Mouse (Mus musculus) adrenal gland (tissue): ENCODE measurements around the gene Camk2d.

ENCODE experiments used
- intact Hi-C: fragments of 180-260 bp; cut with DNase I; formaldehyde crosslinking; loops from one replicate; pipeline ENCODE4 v1.15.1; 2025

The Camk2d gene

GRCm38 (mm10) chr3:126734533-126734932 lies 138.4 kb downstream of the Camk2d start:
- intact Hi-C loops: no loop called here

- intact Hi-C loops: no loop called here
Measured at GRCm38 (mm10) chr3:126735211-126735610, 139.1 kb downstream of the Camk2d start.

- intact Hi-C loops: no loop called here
Measured at GRCm38 (mm10) chr3:126737128-126737527, 141.0 kb downstream of the Camk2d start.

- intact Hi-C loops: no loop called here
Measured at GRCm38 (mm10) chr3:126740146-126740545, 144.0 kb downstream of the Camk2d start.

GRCm38 (mm10) chr3:126744432-126745133 lies 148.5 kb downstream of the Camk2d start:
- intact Hi-C loops: no loop called here

- intact Hi-C loops: no loop called here
Measured at GRCm38 (mm10) chr3:126746148-126746803, 150.2 kb downstream of the Camk2d start.

GRCm38 (mm10) chr3:126747628-126748027 lies 151.5 kb downstream of the Camk2d start:
- intact Hi-C loops: no loop called here

- intact Hi-C loops: no loop called here
Measured at GRCm38 (mm10) chr3:126751377-126752098, 155.4 kb downstream of the Camk2d start.

- intact Hi-C loops: no loop called here
Measured at GRCm38 (mm10) chr3:126752978-126753377, 156.9 kb downstream of the Camk2d start.

GRCm38 (mm10) chr3:126758398-126758797 lies 162.3 kb downstream of the Camk2d start:
- intact Hi-C loops: no loop called here

- intact Hi-C loops: loop anchor here (10.0 kb wide), 1 partner anchor 56 kb away; no protein-coding TSS in a partner anchor
Measured at GRCm38 (mm10) chr3:126760608-126761007, 164.5 kb downstream of the Camk2d start.

- intact Hi-C loops: loop anchor here (10.0 kb wide), 1 partner anchor 60 kb away; no protein-coding TSS in a partner anchor
Measured at GRCm38 (mm10) chr3:126764745-126765144, 168.6 kb downstream of the Camk2d start.

- intact Hi-C loops: loop anchor here (5.0 kb wide), 1 partner anchor 193 kb away; no protein-coding TSS in a partner anchor
Measured at GRCm38 (mm10) chr3:126770056-126770455, 174.0 kb downstream of the Camk2d start.

GRCm38 (mm10) chr3:126771032-126771431 lies 174.9 kb downstream of the Camk2d start:
- intact Hi-C loops: loop anchor here (1.0 to 5.0 kb wide), 2 partner anchors 174 to 194 kb away; no protein-coding TSS in a partner anchor

GRCm38 (mm10) chr3:126771541-126771940 lies 175.4 kb downstream of the Camk2d start:
- intact Hi-C loops: loop anchor here (1.0 to 5.0 kb wide), 2 partner anchors 174 to 194 kb away; no protein-coding TSS in a partner anchor

GRCm38 (mm10) chr3:126776001-126776400 lies 179.9 kb downstream of the Camk2d start:
- intact Hi-C loops: no loop called here

- intact Hi-C loops: no loop called here
Measured at GRCm38 (mm10) chr3:126777101-126777500, 181.0 kb downstream of the Camk2d start.

GRCm38 (mm10) chr3:126777879-126778278 lies 181.8 kb downstream of the Camk2d start:
- intact Hi-C loops: no loop called here

- intact Hi-C loops: no loop called here
Measured at GRCm38 (mm10) chr3:126780014-126780615, 184.0 kb downstream of the Camk2d start.

- intact Hi-C loops: no loop called here
Measured at GRCm38 (mm10) chr3:126793035-126793964, 197.2 kb downstream of the Camk2d start.
